Mouse (Mus musculus): ENCODE data around the gene Gata1.
"Not testable (repeated sequence)": the region's sequence is repeated elsewhere in the genome, so short reads cannot be mapped to it uniquely, and the experiment has no call there.

Gene Gata1

GRCm38 (mm10) chrX:7966161-7966560 lies 11.7 kb downstream of the Gata1 start:
- in situ Hi-C loops (cut with MboI, MseI) = no loop called here

- in situ Hi-C loops (cut with MboI, MseI) = no loop called here
Observed at GRCm38 (mm10) chrX:7963829-7964626, 13.8 kb downstream of the Gata1 start.

GRCm38 (mm10) chrX:7958868-7959267 lies 19.0 kb downstream of the Gata1 start:
- in situ Hi-C loops (cut with MboI, MseI) = no loop called here

GRCm38 (mm10) chrX:7950091-7950490 lies 27.8 kb downstream of the Gata1 start:
- in situ Hi-C loops (cut with MboI, MseI) = no loop called here

- in situ Hi-C loops (cut with MboI, MseI) = no loop called here
Observed at GRCm38 (mm10) chrX:7947900-7948492, 29.9 kb downstream of the Gata1 start.

GRCm38 (mm10) chrX:7947108-7947899 lies 30.6 kb downstream of the Gata1 start, which contains the start of gene Hdac6:
Hdac6 (minus strand) TSS chrX:7947889.
- in situ Hi-C loops (cut with MboI, MseI) = no loop called here

DNA sequence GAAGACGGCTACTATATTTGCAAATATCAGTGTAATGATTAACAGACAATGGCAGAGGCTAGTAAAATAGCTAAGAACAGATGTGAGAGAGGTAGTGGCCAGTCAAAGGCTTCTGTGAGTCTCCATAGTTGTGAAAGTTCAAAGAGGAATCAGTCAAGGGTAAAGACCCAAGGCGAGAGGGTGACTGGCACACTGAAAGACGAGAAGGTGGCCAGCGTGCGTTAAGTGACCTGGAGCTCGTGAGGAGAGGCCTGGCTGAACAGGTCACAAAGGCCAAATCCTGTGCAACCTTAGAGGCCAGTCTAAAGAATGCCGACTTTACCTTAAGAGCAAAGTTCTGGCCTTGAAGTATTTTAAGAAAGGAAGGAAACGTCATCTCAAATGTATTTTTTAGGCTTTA lies 32.3 kb downstream of the Gata1 start:
- in situ Hi-C loops (cut with MboI, MseI) = no loop called here

DNA sequence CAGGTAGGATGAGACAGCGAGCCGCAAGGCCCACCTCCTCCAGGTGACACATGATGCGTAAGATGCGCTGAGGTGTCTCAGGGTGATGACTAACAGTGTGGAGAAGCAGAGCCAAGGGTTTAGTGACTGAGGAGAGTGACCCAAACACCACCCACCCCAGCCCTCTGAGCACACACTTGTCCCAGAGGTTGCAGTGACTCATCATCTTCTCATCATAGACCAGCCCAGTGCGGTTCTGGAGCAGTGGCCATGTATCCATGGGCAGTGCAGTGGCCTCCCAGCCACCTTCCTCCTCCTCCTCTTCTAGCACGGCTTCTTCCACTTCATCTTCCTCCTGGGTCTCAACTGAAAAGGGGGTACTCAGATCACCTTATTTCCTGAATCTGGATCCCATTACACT lies 40.2 kb downstream of the Gata1 start:
- in situ Hi-C loops (cut with MboI, MseI) = no loop called here

- in situ Hi-C loops (cut with MboI, MseI) = no loop called here
Observed at GRCm38 (mm10) chrX:7936874-7937273, 41.0 kb downstream of the Gata1 start.

- in situ Hi-C loops (cut with MboI, MseI) = no loop called here
Observed at GRCm38 (mm10) chrX:7928270-7928790, 49.5 kb downstream of the Gata1 start, which contains the start of gene Eras. Eras (minus strand) TSS chrX:7928607.

GRCm38 (mm10) chrX:7927116-7927515 lies 50.8 kb downstream of the Gata1 start:
- in situ Hi-C loops (cut with MboI, MseI) = no loop called here

DNA sequence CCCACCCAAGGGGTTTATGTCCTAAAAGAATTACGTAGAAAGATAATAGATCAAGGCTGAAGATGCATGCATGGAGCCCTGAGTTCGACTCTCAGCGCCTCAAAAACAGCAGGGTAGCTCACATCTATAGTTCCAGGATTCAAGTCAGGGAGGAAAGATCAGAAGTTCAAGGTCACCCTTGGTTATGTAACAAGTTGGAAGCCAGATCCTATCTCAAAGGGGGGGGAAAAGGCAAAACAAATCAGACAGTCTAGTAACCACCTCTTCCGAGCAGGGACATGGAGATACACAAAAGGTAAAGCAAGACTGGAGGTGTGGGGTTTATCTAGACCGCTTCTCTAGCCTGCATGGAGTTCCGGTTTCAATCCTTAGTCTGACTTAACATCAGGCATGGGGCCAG lies 51.6 kb downstream of the Gata1 start:
- in situ Hi-C loops (cut with MboI, MseI) = no loop called here

GRCm38 (mm10) chrX:7922032-7922431 lies 55.8 kb downstream of the Gata1 start:
- in situ Hi-C loops (cut with MboI, MseI) = no loop called here

DNA sequence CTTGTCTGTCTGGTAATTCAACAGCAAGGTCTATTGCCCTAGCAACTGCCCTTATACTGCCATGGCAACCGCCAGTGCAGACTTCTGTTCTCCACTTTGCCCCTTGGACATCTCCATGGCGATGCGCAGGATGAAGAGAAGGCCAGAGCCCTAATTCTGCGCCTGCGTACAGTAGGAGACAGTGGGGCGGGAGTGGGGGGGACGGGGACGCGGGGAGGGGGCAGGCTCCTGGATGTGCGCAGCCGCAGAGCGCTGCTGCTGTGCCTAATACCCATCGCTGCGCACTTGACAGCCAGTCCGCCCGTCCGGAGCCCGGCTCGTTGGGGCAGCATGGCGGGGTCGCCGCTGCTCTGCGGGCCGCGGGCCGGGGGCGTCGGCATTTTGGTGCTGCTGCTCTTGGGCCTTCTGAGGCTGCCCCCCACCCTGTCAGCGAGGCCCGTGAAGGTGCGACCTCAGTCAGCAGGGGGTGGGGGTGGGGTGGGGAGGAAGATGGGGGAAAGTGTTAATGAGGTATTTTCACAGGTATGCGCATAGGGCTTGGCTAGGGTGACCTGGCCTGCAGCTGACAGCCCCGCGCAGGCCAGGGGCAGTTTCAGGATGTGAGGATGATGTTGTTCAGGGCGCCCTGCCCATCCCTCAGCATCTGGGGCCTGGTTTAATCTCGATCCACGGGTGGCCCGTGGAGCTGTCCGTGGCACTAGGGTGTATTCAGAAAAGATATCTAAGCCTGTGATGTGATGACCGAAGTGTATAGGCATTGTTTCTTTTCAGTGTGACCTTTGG lies 58.1 kb downstream of the Gata1 start, which contains the start of gene Pcsk1n:
TSS of gene Pcsk1n (plus strand) at position 222 of the 783 bp plus-strand sequence.
- in situ Hi-C loops (cut with MboI, MseI) = no loop called here

- in situ Hi-C loops (cut with MboI, MseI) = not testable (repeated sequence)
Observed at GRCm38 (mm10) chrX:7917960-7918359, 59.9 kb downstream of the Gata1 start.

DNA sequence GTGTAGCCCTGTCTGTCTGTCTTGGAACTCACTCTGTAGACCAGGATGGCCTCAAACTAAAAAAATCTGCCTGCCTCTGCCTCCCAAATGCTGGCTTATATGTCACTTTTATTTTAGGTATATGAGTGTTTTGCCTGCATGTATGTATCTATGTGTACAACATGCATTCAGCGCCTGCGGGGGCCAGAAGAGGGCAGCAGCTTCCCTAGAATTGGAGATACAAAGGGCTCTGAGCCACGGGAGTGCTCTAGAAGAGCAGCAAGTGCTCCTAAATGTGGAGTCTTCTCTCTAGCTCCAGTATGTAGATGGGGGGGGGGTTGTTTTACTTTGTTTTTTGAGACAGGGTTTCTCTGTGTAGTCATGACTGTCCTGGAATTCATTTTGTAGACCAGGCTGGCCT lies 62.2 kb downstream of the Gata1 start:
- in situ Hi-C loops (cut with MboI, MseI) = not testable (repeated sequence)

DNA sequence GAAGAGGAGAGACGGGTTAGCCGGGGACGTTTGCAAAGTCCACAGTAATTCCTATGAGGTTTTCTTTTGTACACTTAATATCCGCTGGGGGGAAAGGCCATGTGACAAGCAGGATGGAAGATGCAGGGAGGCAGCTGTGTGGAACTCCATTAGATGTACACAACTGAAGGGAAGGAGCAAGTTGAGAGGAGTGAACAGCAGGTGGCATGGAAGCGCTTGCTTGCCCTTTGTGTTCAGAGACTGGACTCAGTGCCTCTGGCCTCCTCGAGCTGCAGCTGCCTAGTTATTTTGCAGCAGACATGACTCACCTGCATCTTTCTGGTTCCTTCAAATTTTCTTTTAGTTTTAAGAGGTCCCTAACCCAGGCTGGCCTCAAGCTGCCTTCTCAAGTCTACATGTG lies 67.4 kb downstream of the Gata1 start:
- in situ Hi-C loops (cut with MboI, MseI) = loop anchor here (5.0 kb wide), 1 partner anchor 107 kb away; the partner anchor contains the start of gene Glod5 (in 2 of the 2)

Measured in T-helper 17 cell (primary cell).